Mouse (Mus musculus): ENCODE results near the gene Dmpk. TPM values are rescaled to one million over a fixed set of nuclear protein-coding genes. Genes with fewer than 3 reads are reported as not detected.

The Dmpk gene
- polyA plus RNA-seq, 1 experiment, result 182 TPM

DNA sequence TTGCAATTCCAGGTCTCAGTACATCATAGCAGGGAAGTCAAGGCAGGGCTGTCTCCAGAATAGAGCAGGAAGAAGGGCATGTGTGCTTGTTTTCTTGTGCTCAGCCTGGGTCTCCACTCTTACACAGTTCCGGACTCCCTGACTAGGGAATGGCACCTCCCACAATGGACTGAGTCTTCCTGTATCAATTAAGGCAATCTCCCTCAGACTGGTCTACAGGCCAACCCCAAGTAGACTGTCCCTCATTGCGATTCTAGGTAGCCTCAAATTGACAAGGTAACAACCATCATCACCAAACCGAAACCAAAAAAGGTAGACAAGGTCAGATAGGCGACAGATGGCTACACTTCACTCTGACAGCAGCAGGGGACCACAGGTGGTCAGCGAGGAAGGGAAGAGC lies 8.4 kb upstream of the Dmpk start:
- WGBS, result 53% methylated on average over 5 of the region's 5 CpGs
- Histone ChIP-seq H3K27me3 (ENCODE audit: control insufficient read depth, insufficient read depth, low read length) (peaks cover 19% of the 10 kb centered on the region), H3K36me3 (ENCODE audit: control insufficient read depth, insufficient read depth, low read length) (no peaks in the 10 kb centered on the region), H3K4me3 (ENCODE audit: extremely low read depth, insufficient read depth, insufficient read length) (peak overlapping the region; percentile 14; the same call in 1 of the 2 replicates), H3K4me1 (ENCODE audit: control insufficient read depth, insufficient read depth, insufficient read length) (peaks cover 19% of the 10 kb centered on the region), H3K27ac (ENCODE audit: insufficient read depth, low read length) (no peak overlapping the region)
- TF ChIP-seq POLR2A (IDR thresholded peaks at IDR 0.05; ENCODE audit: low read depth, low read length) (no peak), CTCF (IDR thresholded peaks at IDR 0.05; ENCODE audit: extremely low read depth, insufficient read depth, insufficient read length, insufficient replicate concordance) (no peak)
- no peak for DNase-seq (ENCODE audit: low read depth in 1 of 2, low spot score in 2 of 2)

DNA sequence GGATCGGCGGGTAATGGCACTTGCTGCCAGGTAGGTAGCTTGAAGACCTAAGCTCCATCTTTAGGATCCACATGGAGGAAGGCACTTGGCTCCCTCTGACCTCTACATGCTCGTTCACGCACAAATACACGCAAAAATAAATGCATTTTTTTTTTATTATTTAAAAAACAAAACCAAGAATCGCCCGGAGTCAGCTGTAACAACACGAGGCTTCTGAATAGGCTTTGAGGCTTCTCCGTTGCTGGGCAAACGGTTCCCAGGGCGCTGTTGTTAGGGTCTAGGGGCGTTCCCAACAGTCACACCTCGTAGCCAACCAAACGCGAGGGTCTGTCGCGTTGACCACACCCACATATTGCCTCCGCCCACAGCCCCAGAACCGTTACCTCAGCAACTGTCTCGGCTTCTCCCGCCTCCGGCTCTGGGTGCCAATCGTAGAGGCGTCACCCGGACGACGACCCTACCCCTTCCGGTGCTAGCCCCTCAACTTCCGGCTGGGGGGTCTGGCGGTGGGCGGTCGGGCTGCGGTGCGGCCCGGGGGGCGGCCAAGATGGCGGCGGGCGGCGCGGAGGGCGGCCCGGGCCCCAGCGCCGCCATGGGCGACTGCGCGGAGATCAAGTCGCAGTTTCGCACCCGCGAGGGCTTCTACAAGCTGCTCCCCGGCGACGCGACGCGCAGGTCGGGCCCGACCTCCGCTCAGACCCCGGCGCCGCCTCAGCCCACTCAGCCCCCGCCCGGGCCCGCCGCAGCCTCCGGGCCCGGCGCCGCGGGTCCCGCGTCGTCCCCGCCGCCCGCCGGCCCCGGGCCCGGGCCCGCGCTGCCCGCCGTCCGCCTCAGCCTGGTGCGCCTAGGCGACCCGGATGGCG lies 7.7 kb upstream of the Dmpk start, which contains the start of gene Dmwd:
Gene Dmwd (plus strand): TSS at position 505 of the 863 bp plus-strand sequence.
- Histone ChIP-seq H3K4me3 (ENCODE audit: extremely low read depth, insufficient read depth, insufficient read length) (peak within 1 kb of the TSS; percentile 44), H3K27me3 (ENCODE audit: control insufficient read depth, insufficient read depth, low read length) (peaks cover 18% of the 10 kb centered on the region), H3K27ac (ENCODE audit: insufficient read depth, low read length) (no peak within 1 kb of the TSS; the same call in 1 of the 2 replicates), H3K4me1 (ENCODE audit: control insufficient read depth, insufficient read depth, insufficient read length) (peaks cover 19% of the 10 kb centered on the region), H3K36me3 (ENCODE audit: control insufficient read depth, insufficient read depth, low read length) (no peaks in the 10 kb centered on the region)
- peak in 1 of 2 experiments; percentile 66 for DNase-seq (ENCODE audit: low read depth in 1 of 2, low spot score in 2 of 2)
- no peak for TF ChIP-seq POLR2A (IDR thresholded peaks at IDR 0.05; ENCODE audit: low read depth, low read length)
- WGBS, result 1% methylated on average over 86 of the region's 91 CpGs

DNA sequence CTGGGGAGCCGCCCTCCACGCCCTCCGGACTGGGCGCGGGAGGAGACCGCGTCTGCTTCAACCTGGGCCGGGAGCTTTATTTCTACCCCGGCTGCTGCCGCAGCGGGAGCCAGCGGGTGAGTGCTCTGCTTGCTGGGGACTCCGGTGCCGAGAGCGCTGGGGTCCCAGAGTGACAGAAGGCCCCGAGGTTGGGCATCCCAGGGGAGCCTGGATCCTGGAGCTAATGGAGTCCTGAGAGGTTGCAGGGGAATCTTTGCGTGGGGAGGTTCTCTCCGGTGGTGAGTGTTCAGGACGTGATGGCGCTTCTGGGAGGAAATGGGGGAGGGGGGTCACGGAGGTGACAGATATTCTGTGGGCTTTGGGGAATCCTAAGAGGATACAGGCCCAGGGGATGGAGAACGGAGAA lies 7.1 kb upstream of the Dmpk start:
- no peak for DNase-seq (ENCODE audit: low read depth in 1 of 2, low spot score in 2 of 2)
- peaks cover 18% of the 10 kb centered on the region for H3K27me3 ChIP-seq (ENCODE audit: control insufficient read depth, insufficient read depth, low read length)
- H3K27ac ChIP-seq (ENCODE audit: insufficient read depth, low read length), result no peak overlapping the region; the same call in 1 of the 2 replicates
- no peaks in the 10 kb centered on the region for H3K36me3 ChIP-seq (ENCODE audit: control insufficient read depth, insufficient read depth, low read length)
- peaks cover 19% of the 10 kb centered on the region for H3K4me1 ChIP-seq (ENCODE audit: control insufficient read depth, insufficient read depth, insufficient read length)
- TF ChIP-seq POLR2A (IDR thresholded peaks at IDR 0.05; ENCODE audit: low read depth, low read length) (no peak), CTCF (IDR thresholded peaks at IDR 0.05; ENCODE audit: extremely low read depth, insufficient read depth, insufficient read length, insufficient replicate concordance) (no peak)
- WGBS, result under 1% methylated on average over 22 of the region's 22 CpGs
- H3K4me3 ChIP-seq (ENCODE audit: extremely low read depth, insufficient read depth, insufficient read length), result peak overlapping the region; percentile 34

DNA sequence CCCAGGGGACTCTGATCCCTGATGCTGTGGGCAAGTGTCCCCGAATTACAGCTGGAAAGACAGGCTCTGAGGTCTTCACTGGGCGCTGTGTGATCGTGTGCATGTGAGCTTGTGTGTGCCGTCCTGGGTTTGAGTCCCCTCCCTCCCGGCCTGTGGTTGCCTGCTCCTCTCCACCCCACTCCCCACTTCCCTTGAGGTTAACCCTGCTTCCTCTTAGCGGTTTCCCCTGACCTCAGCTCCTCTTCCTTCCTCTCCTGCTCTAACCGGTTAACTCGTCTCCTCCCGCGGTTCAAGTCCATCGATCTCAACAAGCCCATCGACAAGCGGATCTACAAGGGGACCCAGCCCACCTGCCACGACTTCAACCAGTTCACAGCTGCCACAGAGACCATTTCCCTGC lies 5.9 kb upstream of the Dmpk start:
- DNase-seq (ENCODE audit: low read depth in 1 of 2, low spot score in 2 of 2), result peak; percentile 74 to 88
- no peak overlapping the region for H3K4me3 ChIP-seq (ENCODE audit: extremely low read depth, insufficient read depth, insufficient read length)
- no peak overlapping the region for H3K27ac ChIP-seq (ENCODE audit: insufficient read depth, low read length)
- H3K27me3 ChIP-seq (ENCODE audit: control insufficient read depth, insufficient read depth, low read length), result peaks cover 21% of the 10 kb centered on the region
- TF ChIP-seq CTCF (IDR thresholded peaks at IDR 0.05; ENCODE audit: extremely low read depth, insufficient read depth, insufficient read length, insufficient replicate concordance) (no peak), POLR2A (IDR thresholded peaks at IDR 0.05; ENCODE audit: low read depth, low read length) (no peak)
- no peaks in the 10 kb centered on the region for H3K36me3 ChIP-seq (ENCODE audit: control insufficient read depth, insufficient read depth, low read length)
- WGBS, result 3% methylated on average over 14 of the region's 14 CpGs
- H3K4me1 ChIP-seq (ENCODE audit: control insufficient read depth, insufficient read depth, insufficient read length), result peaks cover 19% of the 10 kb centered on the region

DNA sequence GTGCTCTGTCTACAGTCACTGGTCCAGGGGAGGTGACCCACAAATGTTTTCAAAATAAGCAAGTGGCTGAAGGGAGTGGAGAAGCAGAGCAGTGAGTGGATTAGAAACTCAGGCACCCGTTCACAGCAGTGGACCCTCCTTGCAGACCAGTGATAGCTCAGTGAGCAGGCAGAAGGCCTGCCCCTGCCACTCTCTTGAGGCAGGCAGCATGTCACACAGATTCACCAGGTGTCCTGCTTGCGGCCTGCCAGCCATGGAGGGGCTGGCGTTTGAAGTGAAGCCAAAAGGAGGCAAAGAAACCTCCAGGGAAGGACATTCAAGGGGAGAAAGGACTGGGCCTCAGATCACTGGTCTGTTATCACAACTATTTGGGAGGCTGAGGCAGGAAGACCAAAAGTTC lies 4.9 kb upstream of the Dmpk start:
- WGBS, result 61% methylated on average over 3 of the region's 3 CpGs
- no peaks in the 10 kb centered on the region for H3K36me3 ChIP-seq (ENCODE audit: control insufficient read depth, insufficient read depth, low read length)
- H3K4me3 ChIP-seq (ENCODE audit: extremely low read depth, insufficient read depth, insufficient read length), result no peak overlapping the region
- TF ChIP-seq CTCF (IDR thresholded peaks at IDR 0.05; ENCODE audit: extremely low read depth, insufficient read depth, insufficient read length, insufficient replicate concordance), result no peak
- no peak for TF ChIP-seq POLR2A (IDR thresholded peaks at IDR 0.05; ENCODE audit: low read depth, low read length)
- no peak for DNase-seq (ENCODE audit: low read depth in 1 of 2, low spot score in 2 of 2)
- peaks cover 22% of the 10 kb centered on the region for H3K4me1 ChIP-seq (ENCODE audit: control insufficient read depth, insufficient read depth, insufficient read length)
- no peak overlapping the region for H3K27ac ChIP-seq (ENCODE audit: insufficient read depth, low read length)
- peaks cover 23% of the 10 kb centered on the region for H3K27me3 ChIP-seq (ENCODE audit: control insufficient read depth, insufficient read depth, low read length)

DNA sequence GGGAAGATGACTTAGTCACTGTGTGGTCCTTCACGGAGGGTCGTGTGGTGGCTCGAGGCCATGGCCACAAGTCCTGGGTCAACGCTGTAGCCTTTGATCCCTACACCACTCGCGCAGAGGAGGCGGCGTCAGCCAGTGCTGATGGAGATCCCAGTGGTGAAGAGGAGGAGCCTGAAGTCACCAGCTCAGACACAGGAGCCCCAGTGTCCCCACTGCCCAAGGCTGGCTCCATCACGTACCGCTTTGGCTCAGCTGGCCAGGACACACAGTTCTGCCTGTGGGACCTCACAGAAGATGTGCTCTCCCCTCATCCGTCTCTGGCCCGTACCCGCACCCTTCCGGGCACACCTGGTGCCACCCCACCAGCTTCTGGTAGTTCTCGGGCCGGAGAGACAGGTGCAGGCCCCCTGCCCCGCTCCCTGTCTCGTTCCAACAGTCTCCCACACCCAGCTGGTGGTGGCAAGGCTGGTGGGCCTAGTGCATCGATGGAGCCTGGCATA lies 3.1 kb upstream of the Dmpk start:
- H3K27ac ChIP-seq (ENCODE audit: insufficient read depth, low read length), result no peak overlapping the region
- H3K4me3 ChIP-seq (ENCODE audit: extremely low read depth, insufficient read depth, insufficient read length), result no peak overlapping the region
- DNase-seq (ENCODE audit: low read depth in 1 of 2, low spot score in 2 of 2), result no peak
- H3K4me1 ChIP-seq (ENCODE audit: control insufficient read depth, insufficient read depth, insufficient read length), result peaks cover 38% of the 10 kb centered on the region
- TF ChIP-seq POLR2A (IDR thresholded peaks at IDR 0.05; ENCODE audit: low read depth, low read length), result no peak
- H3K36me3 ChIP-seq (ENCODE audit: control insufficient read depth, insufficient read depth, low read length), result no peaks in the 10 kb centered on the region
- H3K27me3 ChIP-seq (ENCODE audit: control insufficient read depth, insufficient read depth, low read length), result peaks cover 19% of the 10 kb centered on the region
- 96% methylated on average over 19 of the region's 19 CpGs for WGBS

DNA sequence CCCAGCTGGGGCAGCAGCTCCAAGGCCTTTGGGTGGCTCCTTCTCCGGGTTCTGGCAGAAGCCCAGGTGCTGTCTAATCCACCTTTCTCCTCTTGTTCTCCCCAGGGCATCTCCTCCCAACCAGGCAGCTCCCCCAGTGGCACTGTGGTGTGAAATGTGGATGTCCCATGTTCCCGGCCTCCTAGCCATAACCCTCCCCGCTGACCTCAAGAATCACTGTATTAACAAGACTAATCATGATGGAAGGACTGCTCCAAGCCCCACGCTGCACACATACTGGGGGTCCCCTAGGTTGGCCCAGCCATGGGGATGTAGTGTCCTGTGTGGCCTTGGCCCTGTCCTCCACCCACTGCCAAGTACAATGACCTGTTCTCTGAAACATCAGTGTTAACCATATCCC lies 1.5 kb upstream of the Dmpk start:
- peaks cover 14% of the 10 kb centered on the region; the same call in 1 of the 2 replicates for H3K27me3 ChIP-seq (ENCODE audit: control insufficient read depth, insufficient read depth, low read length)
- TF ChIP-seq POLR2A (IDR thresholded peaks at IDR 0.05; ENCODE audit: low read depth, low read length) (no peak), CTCF (IDR thresholded peaks at IDR 0.05; ENCODE audit: extremely low read depth, insufficient read depth, insufficient read length, insufficient replicate concordance) (no peak)
- 90% methylated on average over 4 of the region's 4 CpGs for WGBS

More for the DNA sequence above, 1.5 kb upstream of the Dmpk start:
- no peak overlapping the region for H3K27ac ChIP-seq (ENCODE audit: insufficient read depth, low read length)
- H3K4me1 ChIP-seq (ENCODE audit: control insufficient read depth, insufficient read depth, insufficient read length), result peaks cover 35% of the 10 kb centered on the region
- peaks cover under 1% of the 10 kb centered on the region; the same call in 1 of the 2 replicates for H3K36me3 ChIP-seq (ENCODE audit: control insufficient read depth, insufficient read depth, low read length)
- DNase-seq (ENCODE audit: low read depth in 1 of 2, low spot score in 2 of 2), result no peak
- no peak overlapping the region for H3K4me3 ChIP-seq (ENCODE audit: extremely low read depth, insufficient read depth, insufficient read length)
